Mouse (Mus musculus): ENCODE data around the gene Nptx1.

DNA sequence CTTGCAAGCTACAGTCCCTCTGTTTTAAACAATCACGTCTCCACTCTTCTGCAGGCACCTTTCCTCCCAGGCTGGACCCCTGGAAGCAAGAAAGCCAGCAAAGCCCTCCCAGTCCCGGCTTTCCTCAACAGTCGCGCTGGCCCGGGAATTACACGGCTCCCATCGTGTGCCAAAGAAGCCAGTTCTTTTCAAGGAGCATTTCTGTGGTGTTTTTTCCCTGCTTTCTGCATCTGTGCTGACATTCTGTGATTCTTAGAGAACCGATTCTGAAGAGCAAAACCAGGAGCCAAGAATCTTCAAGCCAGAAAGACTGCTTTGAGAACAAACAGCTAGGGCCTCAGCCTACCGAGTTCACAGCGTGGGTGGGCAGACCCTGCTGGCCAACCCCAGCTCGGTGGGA is 18.6 kb downstream of the Nptx1 start:
- TF ChIP-seq POLR2A (IDR thresholded peaks at IDR 0.05; ENCODE audit: extremely low read depth, insufficient read depth, low read length) (no peak), CTCF (IDR thresholded peaks at IDR 0.05; ENCODE audit: low read depth, low read length) (no peak)
